17 mouse cellular contexts compared by ENCODE assay signal in genomic region chr2:14860350-14860749, GRCm38 (mm10).
"Had no signal": no experiment of that assay in that cellular context is flagged by ENCODE, and none has a peak within 500 bp of the region (broad histone marks: within the 10 kb centered on the region; RNA-seq: fewer than 3 reads in every experiment).

No protein-coding gene starts in this region.

- H3K9me3 ChIP-seq: lung, embryonic 15.5 days; megakaryocyte, embryonic 14.5 days; midbrain, embryonic 13.5 days; midbrain, embryonic 15.5 days; neural tube, embryonic 12.5 days had no signal

- H3K27me3 ChIP-seq: lung, embryonic 15.5 days; megakaryocyte, embryonic 14.5 days; midbrain, embryonic 13.5 days; midbrain, embryonic 15.5 days; neural tube, embryonic 12.5 days had no signal

- H3K4me2 ChIP-seq: lung, embryonic 15.5 days; midbrain, embryonic 11.5 days; midbrain, embryonic 13.5 days; midbrain, embryonic 15.5 days; neural tube, embryonic 12.5 days had no signal

- H3K4me3 ChIP-seq: lung, embryonic 15.5 days; midbrain, embryonic 13.5 days; midbrain, embryonic 15.5 days; neural tube, embryonic 12.5 days had no signal

- H3K36me3 ChIP-seq: lung, embryonic 15.5 days; midbrain, embryonic 13.5 days; midbrain, embryonic 15.5 days; neural tube, embryonic 12.5 days had no signal

- H3K9ac ChIP-seq: lung, embryonic 15.5 days; midbrain, embryonic 13.5 days; midbrain, embryonic 15.5 days; neural tube, embryonic 12.5 days had no signal

- ATAC-seq: lung, postnatal 0 days; midbrain, embryonic 13.5 days; midbrain, embryonic 15.5 days had no signal

- H3K27ac ChIP-seq: lung, embryonic 15.5 days; macrophage; midbrain, embryonic 13.5 days; midbrain, embryonic 15.5 days; neural tube, embryonic 12.5 days had no signal

- H3K4me1 ChIP-seq: lung, embryonic 15.5 days; midbrain, embryonic 13.5 days; midbrain, embryonic 15.5 days; neural tube, embryonic 12.5 days had no signal

- DNase-seq: lung, adult 2 months; lung, postnatal 14 days; lung, postnatal 36 days; right cerebral cortex, postnatal 25 days; right cerebral cortex, postnatal 4 days; spleen, adult 18-20 months; thymus, adult 18-20 months; thymus, postnatal 14 days; thymus, postnatal 36 days had no signal
